Mouse (Mus musculus) testis, adult 2 months (tissue): Measurements from ENCODE around the gene Fndc3a.

Experiments used
- CTCF ChIP-seq: fragments of 200-500 bp; IDR thresholded peaks from 2 replicates; pipeline ENCODE4 v1.5.1; 2012; ENCODE audit warnings: low read depth, mild to moderate bottlenecking, inconsistent platforms, low read length, moderate library complexity; ENCODE audit not compliant: control insufficient read depth, insufficient read depth, insufficient replicate concordance
- POLR2A ChIP-seq: fragments of 200-500 bp; IDR thresholded peaks from 2 replicates; pipeline ENCODE4 v1.6.1; 2012; ENCODE audit warnings: low read depth, mild to moderate bottlenecking, inconsistent platforms, low read length, moderate library complexity; ENCODE audit not compliant: control insufficient read depth

GRCm38 (mm10) chr14:72708581-72708991, 1.2 kb downstream of the Fndc3a start:
- TF ChIP-seq CTCF (no peak), POLR2A (no peak)
